Mouse (Mus musculus) frontal cortex, adult 2 months (tissue): ENCODE data around the gene Fpr-rs7. TPM values are rescaled to one million over a fixed set of nuclear protein-coding genes. Genes with fewer than 3 reads are reported as not detected.

Source experiments
- DNase-seq, 2 experiments: peaks; one replicate each; pipeline ENCODE4 v3.0.0; 2022; ENCODE audit warnings: low spot score in 1 of 2; ENCODE audit errors: extremely low spot score in 1 of 2
- polyA plus RNA-seq: library from polyadenylated mRNA; depleted of rRNA; stranded (reverse); fragments of >200 nt; gene quantifications from 2 replicates; pipeline ENCODE4 v1.2.3, GENCODE M21; 2012; rRNA removed

The Fpr-rs7 gene
- polyA plus RNA-seq, result not detected in 2 replicates

- no peak for DNase-seq
These were observed at the start of gene Fpr-rs7 for GRCm38 (mm10) chr17:20114126-20114525. TSS of gene Fpr-rs7 (minus strand) at chr17:20114226.

- no peak for DNase-seq
These were observed 39.9 kb downstream of the Fpr-rs7 start for GRCm38 (mm10) chr17:20074090-20074489.

GRCm38 (mm10) chr17:20071656-20072396 is 42.2 kb downstream of the Fpr-rs7 start:
- DNase-seq, result no peak

Other genes starting within 250 kb of the Fpr-rs7 start
- gene Vmn2r104, start 65.9 kb downstream of the Fpr-rs7 start, polyA plus RNA-seq, result not detected in 2 replicates
- not detected in 2 replicates for gene Fpr-rs6, start 68.9 kb upstream of the Fpr-rs7 start, polyA plus RNA-seq
- not detected in 2 replicates for gene Vmn2r105, start 120.8 kb upstream of the Fpr-rs7 start, polyA plus RNA-seq
- not detected in 2 replicates for gene Vmn2r106, start 171.3 kb upstream of the Fpr-rs7 start, polyA plus RNA-seq
- gene Vmn2r107, start 231.0 kb upstream of the Fpr-rs7 start, polyA plus RNA-seq, result not detected in 2 replicates